Mouse (Mus musculus) E14TG2a.4 (cell line): ENCODE measurements at regions not wholly inside any gene's neighbourhood (a gene's known extent, or its start where the extent isn't known, plus 50 kb on each side); places are given as distances from the start of the nearest gene placed in this dataset.

Source experiments
- CTCF ChIP-seq: conservative IDR thresholded peaks from 2 replicates; pipeline ENCODE4 v1.5.1; 2014; ENCODE audit warnings: low read length
- NANOG ChIP-seq: IDR thresholded peaks from 2 replicates; pipeline ENCODE4 v1.6.1; 2014; ENCODE audit warnings: borderline replicate concordance, low read length, mixed read lengths

GRCm38 (mm10) chr13:115687426-115687825 is 585.7 kb upstream of the Itga1 start:
- no peak for TF ChIP-seq CTCF
- no peak for TF ChIP-seq NANOG
